Mouse (Mus musculus) CD4-positive helper T cell, adult 2 months (primary cell): ENCODE data around the gene Gadd45b.

ENCODE experiments used
- DNase-seq: peaks from one replicate; pipeline ENCODE4 v3.0.0-alpha.2; 2012; ENCODE audit warnings: low read depth, missing footprints, low spot score

Gadd45b gene

GRCm38 (mm10) chr10:80935241-80935640 is 5.4 kb downstream of the Gadd45b start:
- DNase-seq, result no peak

- DNase-seq, result no peak
Measured at GRCm38 (mm10) chr10:80935698-80936097, 5.8 kb downstream of the Gadd45b start.

GRCm38 (mm10) chr10:80936135-80936809 is 6.4 kb downstream of the Gadd45b start:
- DNase-seq, result peak; percentile 31

GRCm38 (mm10) chr10:80936810-80937164 is 6.9 kb downstream of the Gadd45b start:
- no peak for DNase-seq

- peak; percentile 36 for DNase-seq
Measured at GRCm38 (mm10) chr10:80937646-80938045, 7.8 kb downstream of the Gadd45b start.

- DNase-seq, result peak; percentile 68
Measured at GRCm38 (mm10) chr10:80938831-80939550, 9.1 kb downstream of the Gadd45b start.

GRCm38 (mm10) chr10:80939671-80940070 is 9.8 kb downstream of the Gadd45b start:
- DNase-seq, result peak; percentile 91

- no peak for DNase-seq
Measured at GRCm38 (mm10) chr10:80940320-80940987, 10.6 kb downstream of the Gadd45b start.

- DNase-seq, result no peak
Measured at GRCm38 (mm10) chr10:80940988-80941347, 11.1 kb downstream of the Gadd45b start.

- DNase-seq, result no peak
Measured at GRCm38 (mm10) chr10:80942919-80943318, 13.0 kb downstream of the Gadd45b start.

GRCm38 (mm10) chr10:80943701-80944100 is 13.8 kb downstream of the Gadd45b start:
- no peak for DNase-seq

GRCm38 (mm10) chr10:80944231-80944630 is 14.4 kb downstream of the Gadd45b start:
- no peak for DNase-seq

- no peak for DNase-seq
Measured at GRCm38 (mm10) chr10:80946684-80947437, 17.0 kb downstream of the Gadd45b start.

- no peak for DNase-seq
Measured at GRCm38 (mm10) chr10:80947802-80948201, 17.9 kb downstream of the Gadd45b start.

- no peak for DNase-seq
Measured at GRCm38 (mm10) chr10:80948570-80948969, 18.7 kb downstream of the Gadd45b start.

GRCm38 (mm10) chr10:80949081-80949480 is 19.2 kb downstream of the Gadd45b start:
- DNase-seq, result no peak

GRCm38 (mm10) chr10:80950314-80950713 is 20.4 kb downstream of the Gadd45b start:
- no peak for DNase-seq

GRCm38 (mm10) chr10:80951761-80952390 is 22.0 kb downstream of the Gadd45b start:
- no peak for DNase-seq

- no peak for DNase-seq
Measured at GRCm38 (mm10) chr10:80952449-80952848, 22.6 kb downstream of the Gadd45b start.

- no peak for DNase-seq
Measured at GRCm38 (mm10) chr10:80954415-80954814, 24.5 kb downstream of the Gadd45b start.

GRCm38 (mm10) chr10:80954843-80955242 is 25.0 kb downstream of the Gadd45b start:
- no peak for DNase-seq
